Mouse (Mus musculus) adrenal gland, postnatal 36 days (tissue): ENCODE measurements around the gene Ginm1. TPM values are rescaled to one million over a fixed set of nuclear protein-coding genes. Genes with fewer than 3 reads are reported as not detected.

Experiments
- microRNA-seq: library from miRNA; unstranded; fragments of <30 nt; microRNA quantifications from one replicate; pipeline ENCODE4 v1.2.0, GENCODE M21; 2021
- total RNA-seq, 2 experiments: library from RNA; stranded (reverse); gene quantifications; 2 replicates each; pipeline ENCODE4 v1.2.3; 2021

The Ginm1 gene
- total RNA-seq, 2 experiments from 2014 or later: 186 to 323 TPM

Small RNA genes lying within 50 kb of the gene (microRNA-seq; reads per million reads assigned to microRNA genes)
- gene Mir5104: not detected

Other genes starting within 250 kb of the Ginm1 start
- gene Lrp11, start 203.0 kb downstream of the Ginm1 start, total RNA-seq: 10 to 100 TPM; 15.2 to 16.2 TPM
- gene Nup43, start 125.3 kb downstream of the Ginm1 start, total RNA-seq: 10 to 100 TPM; 10.1 to 11.2 TPM
- gene Pcmt1, start 111.7 kb downstream of the Ginm1 start, total RNA-seq: 10 to 100 TPM; 71.4 to 78.4 TPM
- gene Lats1, start 111.6 kb downstream of the Ginm1 start, total RNA-seq: 10 to 100 TPM; 57.1 to 59.3 TPM
- 10 to 100 TPM; 30.6 to 32.6 TPM for gene Katna1, start 66.8 kb downstream of the Ginm1 start, total RNA-seq
- 10 to 100 TPM; 21.4 to 27.8 TPM for gene Ppil4, start 67 bp upstream of the Ginm1 start, total RNA-seq
- under 1 TPM; 0.13 to 0.33 TPM for gene Zc3h12d, start 39.6 kb upstream of the Ginm1 start, total RNA-seq
- gene Tab2, start 163.4 kb upstream of the Ginm1 start, total RNA-seq: 10 to 100 TPM; 51.2 to 51.7 TPM